Mouse (Mus musculus): ENCODE measurements around the gene Dctn3. TPM values are rescaled to one million over a fixed set of nuclear protein-coding genes. Genes with fewer than 3 reads are reported as not detected.
A peak's percentile ranks its signal among the peaks of the same experiment; 100 is the strongest.

Dctn3 gene
- polyA plus RNA-seq, 1 experiment, result 92.6 TPM

DNA sequence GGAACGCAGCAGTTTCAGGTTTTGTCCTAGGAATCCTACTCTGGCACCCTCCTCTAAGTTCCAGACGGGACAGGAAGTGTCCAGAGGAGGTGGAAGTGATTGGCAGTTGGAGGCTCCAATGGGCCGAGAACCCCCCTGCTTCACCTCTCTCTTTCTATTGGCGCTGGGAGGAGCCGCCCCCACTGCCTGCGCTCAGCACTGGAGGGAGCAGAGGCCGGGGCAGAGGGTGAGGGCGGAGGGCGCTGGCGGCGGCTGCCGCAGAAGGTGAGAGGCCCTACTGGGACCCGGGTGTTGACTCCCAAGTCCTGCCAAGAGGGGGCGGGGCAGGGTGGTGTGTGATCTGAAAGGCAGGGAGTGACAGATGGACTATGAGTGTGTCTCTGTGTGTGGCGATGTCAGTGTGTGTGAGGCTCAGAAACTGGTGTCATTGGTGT, 37.3 kb upstream of the Dctn3 start:
- under 1% methylated on average over 15 of the region's 15 CpGs for WGBS
- peak overlapping the region; percentile 68 for H3K4me3 ChIP-seq (ENCODE audit: insufficient read depth, low read depth, low read length)
- peak overlapping the region; percentile 98 for H3K27ac ChIP-seq (ENCODE audit: insufficient read depth, low read depth, low read length)
- no peaks in the 10 kb centered on the region; the same call in 1 of the 2 replicates for H3K36me3 ChIP-seq (ENCODE audit: control insufficient read depth, insufficient read depth, low read length)
- TF ChIP-seq CTCF (conservative IDR thresholded peaks at IDR 0.05; ENCODE audit: insufficient read depth, insufficient read length, low read depth, low read length), result 0 out of 2 replicates have a peak, but pooled peaks have one; percentile 18
- peak; percentile 16 for TF ChIP-seq POLR2A (IDR thresholded peaks at IDR 0.05; ENCODE audit: low read depth, low read length)
- peak; percentile 99 for DNase-seq
- no peaks in the 10 kb centered on the region for H3K27me3 ChIP-seq (replicated peaks; ENCODE audit: control insufficient read depth, insufficient read depth, low read length)
- H3K4me1 ChIP-seq (ENCODE audit: control insufficient read depth, insufficient read depth, low read length), result peaks cover 24% of the 10 kb centered on the region; the same call in 1 of the 2 replicates

DNA sequence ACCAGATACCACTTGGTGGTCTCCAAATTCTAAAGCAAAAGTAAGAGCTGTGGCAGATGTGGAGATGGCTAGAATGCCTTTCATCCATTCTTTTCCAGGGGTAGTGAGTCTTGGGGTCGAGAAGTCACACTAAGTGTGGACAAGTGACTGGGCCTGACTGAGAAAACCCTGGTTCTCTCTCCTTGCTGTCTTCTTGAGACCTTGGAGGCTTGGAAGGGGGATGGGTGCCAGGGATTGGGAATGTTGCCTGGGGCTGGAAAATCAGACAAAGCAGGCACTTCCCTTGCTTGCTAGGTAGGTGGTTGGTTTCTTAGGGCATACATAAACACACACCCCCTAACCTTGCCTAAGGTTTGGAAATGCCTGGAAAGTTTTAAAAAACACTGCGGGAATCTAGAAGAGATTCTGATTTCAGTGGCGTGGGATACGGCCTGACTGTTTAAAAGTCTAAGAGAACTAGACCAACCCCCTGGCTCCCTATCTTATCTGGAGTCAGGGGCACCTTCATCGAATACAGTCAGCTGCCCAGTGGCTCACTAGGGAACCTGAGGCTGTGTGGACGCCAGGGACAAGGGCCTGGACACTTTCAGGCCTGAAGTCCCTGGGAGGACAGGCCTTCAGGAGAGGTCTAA, 36.8 kb upstream of the Dctn3 start:
- DNase-seq, result peak; percentile 46
- no peaks in the 10 kb centered on the region for H3K27me3 ChIP-seq (replicated peaks; ENCODE audit: control insufficient read depth, insufficient read depth, low read length)
- WGBS, result 26% methylated on average over 6 of the region's 6 CpGs
- H3K27ac ChIP-seq (ENCODE audit: insufficient read depth, low read depth, low read length), result peak overlapping the region; percentile 98
- peak overlapping the region; percentile 42 for H3K4me3 ChIP-seq (ENCODE audit: insufficient read depth, low read depth, low read length)
- H3K4me1 ChIP-seq (ENCODE audit: control insufficient read depth, insufficient read depth, low read length), result peaks cover 26% of the 10 kb centered on the region; the same call in 1 of the 2 replicates
- no peak for TF ChIP-seq POLR2A (IDR thresholded peaks at IDR 0.05; ENCODE audit: low read depth, low read length)
- TF ChIP-seq CTCF (conservative IDR thresholded peaks at IDR 0.05; ENCODE audit: insufficient read depth, insufficient read length, low read depth, low read length), result no peak
- H3K36me3 ChIP-seq (ENCODE audit: control insufficient read depth, insufficient read depth, low read length), result no peaks in the 10 kb centered on the region; the same call in 1 of the 2 replicates

DNA sequence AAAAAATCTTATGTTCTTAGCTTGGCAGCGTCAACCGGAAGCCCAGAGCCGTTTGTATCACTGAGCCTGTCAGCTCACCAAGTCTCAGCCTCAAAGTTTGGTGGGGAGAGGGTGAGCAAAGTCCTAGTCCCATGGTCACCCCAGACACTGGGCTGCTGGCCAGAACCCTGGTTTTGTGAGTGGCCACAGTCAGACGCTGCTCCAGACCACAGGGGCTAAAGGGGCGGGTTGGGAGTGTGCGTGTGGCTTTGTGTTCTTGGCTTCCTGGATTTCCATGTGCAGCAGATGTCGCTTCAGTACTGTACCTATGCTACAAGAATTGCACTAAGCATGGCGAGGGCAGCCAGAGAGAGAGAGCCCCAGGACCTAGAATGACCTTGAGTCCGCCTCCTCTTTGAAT, 36.2 kb upstream of the Dctn3 start:
- no peak for TF ChIP-seq POLR2A (IDR thresholded peaks at IDR 0.05; ENCODE audit: low read depth, low read length)
- 0 out of 2 replicates have a peak, but pooled peaks have one; percentile 17 for TF ChIP-seq CTCF (conservative IDR thresholded peaks at IDR 0.05; ENCODE audit: insufficient read depth, insufficient read length, low read depth, low read length)
- Histone ChIP-seq H3K27me3 (replicated peaks; ENCODE audit: control insufficient read depth, insufficient read depth, low read length) (no peaks in the 10 kb centered on the region), H3K36me3 (ENCODE audit: control insufficient read depth, insufficient read depth, low read length) (no peaks in the 10 kb centered on the region; the same call in 1 of the 2 replicates), H3K27ac (ENCODE audit: insufficient read depth, low read depth, low read length) (peak overlapping the region; percentile 98), H3K4me1 (ENCODE audit: control insufficient read depth, insufficient read depth, low read length) (peaks cover 28% of the 10 kb centered on the region; the same call in 1 of the 2 replicates), H3K4me3 (ENCODE audit: insufficient read depth, low read depth, low read length) (no peak overlapping the region)
- 30% methylated on average over 9 of the region's 9 CpGs for WGBS
- peak; percentile 93 for DNase-seq

DNA sequence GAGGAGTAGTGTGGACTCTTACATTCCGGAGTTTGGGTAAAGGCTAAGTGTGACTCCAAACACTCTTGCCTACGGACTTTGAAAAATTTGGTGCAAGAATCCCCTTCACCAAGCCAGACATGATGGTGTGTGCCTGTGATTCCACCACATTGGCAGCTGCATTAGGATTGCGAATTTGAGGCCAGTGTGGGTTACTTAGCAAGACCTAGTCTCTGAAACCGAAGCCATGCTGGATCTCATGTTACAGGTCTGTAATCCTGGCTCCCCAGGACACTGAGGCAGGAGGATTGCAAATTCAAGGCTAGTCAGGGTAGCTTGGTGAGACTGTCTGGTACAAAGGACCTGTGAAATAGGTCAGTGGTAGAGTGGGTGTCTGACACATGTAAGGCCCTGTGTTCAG, 35.7 kb upstream of the Dctn3 start:
- Histone ChIP-seq H3K4me1 (ENCODE audit: control insufficient read depth, insufficient read depth, low read length) (peaks cover 28% of the 10 kb centered on the region; the same call in 1 of the 2 replicates), H3K36me3 (ENCODE audit: control insufficient read depth, insufficient read depth, low read length) (no peaks in the 10 kb centered on the region; the same call in 1 of the 2 replicates), H3K4me3 (ENCODE audit: insufficient read depth, low read depth, low read length) (no peak overlapping the region), H3K27me3 (replicated peaks; ENCODE audit: control insufficient read depth, insufficient read depth, low read length) (no peaks in the 10 kb centered on the region), H3K27ac (ENCODE audit: insufficient read depth, low read depth, low read length) (peak overlapping the region; percentile 98)
- DNase-seq, result no peak
- WGBS, result 81% methylated on average over 4 of the region's 4 CpGs
- no peak for TF ChIP-seq POLR2A (IDR thresholded peaks at IDR 0.05; ENCODE audit: low read depth, low read length)
- no peak for TF ChIP-seq CTCF (conservative IDR thresholded peaks at IDR 0.05; ENCODE audit: insufficient read depth, insufficient read length, low read depth, low read length)

DNA sequence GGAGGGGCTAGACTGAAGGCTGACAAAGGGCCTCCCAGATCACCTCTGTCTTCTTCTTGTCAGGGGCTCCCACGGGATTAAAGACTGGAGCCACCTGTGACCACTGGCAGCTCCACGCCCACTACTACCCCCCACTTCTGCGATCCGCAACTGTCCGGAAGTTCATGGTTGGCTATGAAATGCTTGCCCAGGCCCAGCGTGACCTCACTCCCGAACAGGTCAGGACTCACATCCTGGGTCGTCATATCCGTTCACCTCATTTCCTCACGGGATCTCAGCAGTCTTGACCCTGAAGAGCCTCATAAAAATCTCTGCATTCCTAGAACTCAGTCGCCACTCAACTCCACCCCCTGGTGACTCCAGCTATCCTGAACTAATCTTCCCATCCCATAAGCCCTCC, 35.1 kb upstream of the Dctn3 start:
- Histone ChIP-seq H3K27me3 (replicated peaks; ENCODE audit: control insufficient read depth, insufficient read depth, low read length) (no peaks in the 10 kb centered on the region), H3K4me1 (ENCODE audit: control insufficient read depth, insufficient read depth, low read length) (peaks cover 28% of the 10 kb centered on the region; the same call in 1 of the 2 replicates), H3K36me3 (ENCODE audit: control insufficient read depth, insufficient read depth, low read length) (no peaks in the 10 kb centered on the region; the same call in 1 of the 2 replicates), H3K27ac (ENCODE audit: insufficient read depth, low read depth, low read length) (peak overlapping the region; percentile 98), H3K4me3 (ENCODE audit: insufficient read depth, low read depth, low read length) (no peak overlapping the region)
- WGBS, result 26% methylated on average over 11 of the region's 11 CpGs
- DNase-seq, result peak; percentile 82
- TF ChIP-seq CTCF (conservative IDR thresholded peaks at IDR 0.05; ENCODE audit: insufficient read depth, insufficient read length, low read depth, low read length), result no peak
- no peak for TF ChIP-seq POLR2A (IDR thresholded peaks at IDR 0.05; ENCODE audit: low read depth, low read length)

DNA sequence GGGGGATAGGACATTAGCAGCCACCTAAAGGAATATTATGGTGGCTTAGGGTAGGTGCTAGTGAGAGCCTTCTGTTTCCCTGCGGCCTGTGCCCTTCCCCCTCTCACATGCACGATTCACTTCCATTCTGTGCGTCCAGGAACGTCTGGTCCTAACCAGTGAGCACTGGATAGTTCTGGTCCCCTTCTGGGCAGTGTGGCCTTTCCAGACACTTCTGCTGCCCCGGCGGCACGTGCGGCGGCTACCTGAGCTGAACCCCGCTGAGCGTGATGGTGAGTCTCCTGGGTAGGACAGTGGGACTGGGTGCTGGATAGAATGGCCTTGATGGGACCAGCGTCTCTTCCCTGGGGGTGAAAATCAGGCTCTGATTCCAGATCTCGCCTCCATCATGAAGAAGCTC, 34.4 kb upstream of the Dctn3 start:
- peak overlapping the region; percentile 98 for H3K27ac ChIP-seq (ENCODE audit: insufficient read depth, low read depth, low read length)
- H3K36me3 ChIP-seq (ENCODE audit: control insufficient read depth, insufficient read depth, low read length), result no peaks in the 10 kb centered on the region; the same call in 1 of the 2 replicates
- TF ChIP-seq POLR2A (IDR thresholded peaks at IDR 0.05; ENCODE audit: low read depth, low read length) (no peak), CTCF (conservative IDR thresholded peaks at IDR 0.05; ENCODE audit: insufficient read depth, insufficient read length, low read depth, low read length) (no peak)
- peak; percentile 63 for DNase-seq
- H3K27me3 ChIP-seq (replicated peaks; ENCODE audit: control insufficient read depth, insufficient read depth, low read length), result no peaks in the 10 kb centered on the region
- H3K4me3 ChIP-seq (ENCODE audit: insufficient read depth, low read depth, low read length), result no peak overlapping the region
- 68% methylated on average over 13 of the region's 13 CpGs for WGBS
- peaks cover 28% of the 10 kb centered on the region; the same call in 1 of the 2 replicates for H3K4me1 ChIP-seq (ENCODE audit: control insufficient read depth, insufficient read depth, low read length)

DNA sequence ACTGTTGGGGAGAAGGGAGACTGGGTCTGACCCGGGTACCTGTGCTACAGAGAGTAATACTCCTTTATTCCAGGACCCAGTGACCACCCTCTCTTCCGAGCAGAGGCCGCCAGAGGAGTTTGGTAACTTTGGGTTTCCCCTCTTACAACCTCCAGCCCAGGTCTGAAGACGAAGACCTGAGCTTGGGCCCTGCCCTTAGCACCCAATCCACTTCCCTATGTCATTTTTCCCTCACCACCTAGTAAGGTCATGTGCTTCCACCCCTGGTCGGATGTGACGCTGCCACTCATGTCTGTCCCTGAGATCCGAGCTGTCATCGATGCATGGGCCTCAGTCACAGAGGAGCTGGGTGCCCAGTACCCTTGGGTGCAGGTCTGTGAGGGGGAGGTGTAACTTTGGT, 33.5 kb upstream of the Dctn3 start:
- 59% methylated on average over 8 of the region's 8 CpGs for WGBS
- Histone ChIP-seq H3K4me3 (ENCODE audit: insufficient read depth, low read depth, low read length) (peak overlapping the region; percentile 78), H3K27ac (ENCODE audit: insufficient read depth, low read depth, low read length) (peak overlapping the region; percentile 32), H3K27me3 (replicated peaks; ENCODE audit: control insufficient read depth, insufficient read depth, low read length) (no peaks in the 10 kb centered on the region), H3K4me1 (ENCODE audit: control insufficient read depth, insufficient read depth, low read length) (peaks cover 22% of the 10 kb centered on the region; the same call in 1 of the 2 replicates), H3K36me3 (ENCODE audit: control insufficient read depth, insufficient read depth, low read length) (no peaks in the 10 kb centered on the region; the same call in 1 of the 2 replicates)
- TF ChIP-seq POLR2A (IDR thresholded peaks at IDR 0.05; ENCODE audit: low read depth, low read length), result no peak
- TF ChIP-seq CTCF (conservative IDR thresholded peaks at IDR 0.05; ENCODE audit: insufficient read depth, insufficient read length, low read depth, low read length), result no peak
- no peak for DNase-seq
